Mouse (Mus musculus) limb, embryonic 10.5 days (tissue): ENCODE measurements around the gene Capn5. TPM values are rescaled to one million over a fixed set of nuclear protein-coding genes. Genes with fewer than 3 reads are reported as not detected.

Experiments used
- DNase-seq: peaks from one replicate; pipeline ENCODE4 v3.0.0-alpha.2; 2017; ENCODE audit warnings: low spot score
- H3K27ac ChIP-seq: fragments of 300-500 bp; sonication (generic); 2 replicates; pipeline ENCODE4 v1.5.1; 2016; ENCODE audit warnings: mild to moderate bottlenecking
- H3K27me3 ChIP-seq: fragments of 300-500 bp; sonication (generic); 2 replicates; pipeline ENCODE4 v1.6.1; 2016; ENCODE audit warnings: low read depth, mild to moderate bottlenecking; ENCODE audit not compliant: poor library complexity, severe bottlenecking
- H3K36me3 ChIP-seq: fragments of 300-500 bp; sonication (generic); 2 replicates; pipeline ENCODE4 v1.6.1; 2016; ENCODE audit warnings: mild to moderate bottlenecking, moderate library complexity
- H3K4me1 ChIP-seq: fragments of 300-500 bp; sonication (generic); 2 replicates; pipeline ENCODE4 v1.6.1; 2016
- H3K4me3 ChIP-seq: fragments of 300-500 bp; sonication (generic); 2 replicates; pipeline ENCODE4 v1.5.1; 2016; ENCODE audit warnings: mild to moderate bottlenecking, moderate library complexity
- H3K9me3 ChIP-seq: fragments of 300-500 bp; sonication (generic); replicated peaks from 2 replicates; pipeline ENCODE4 v1.6.1; 2016; ENCODE audit warnings: mild to moderate bottlenecking
- WGBS: fragments of 180-500 bp; shearing (Covaris S2); methylation state at CpG from one replicate; pipeline ENCODE4 v1.1.7; 2016; 5-methylcytosine and 5-hydroxymethylcytosine counted together
- polyA plus RNA-seq: library from polyadenylated mRNA; unstranded; fragments of >200 nt; fragmentation: Nextera tagmentation; extraction: Ambion mirVana; gene quantifications from 2 replicates; pipeline ENCODE4 v1.2.1, GENCODE M21; 2016

Gene Capn5
- polyA plus RNA-seq, 1 experiment from 2014 or later, result 4.5 TPM

- H3K4me3 ChIP-seq, result no peak overlapping the region
- no peaks in the 10 kb centered on the region for H3K9me3 ChIP-seq
- no peaks in the 10 kb centered on the region for H3K36me3 ChIP-seq
- H3K27ac ChIP-seq, result peak overlapping the region; percentile 81
- no peak for DNase-seq
- peaks cover 13% of the 10 kb centered on the region for H3K27me3 ChIP-seq
- H3K4me1 ChIP-seq, result peaks cover 49% of the 10 kb centered on the region
- 79% methylated on average over 8 of the region's 8 CpGs for WGBS
These were observed 5.4 kb downstream of the Capn5 start for GRCm38 (mm10) chr7:98172661-98173060.

DNA sequence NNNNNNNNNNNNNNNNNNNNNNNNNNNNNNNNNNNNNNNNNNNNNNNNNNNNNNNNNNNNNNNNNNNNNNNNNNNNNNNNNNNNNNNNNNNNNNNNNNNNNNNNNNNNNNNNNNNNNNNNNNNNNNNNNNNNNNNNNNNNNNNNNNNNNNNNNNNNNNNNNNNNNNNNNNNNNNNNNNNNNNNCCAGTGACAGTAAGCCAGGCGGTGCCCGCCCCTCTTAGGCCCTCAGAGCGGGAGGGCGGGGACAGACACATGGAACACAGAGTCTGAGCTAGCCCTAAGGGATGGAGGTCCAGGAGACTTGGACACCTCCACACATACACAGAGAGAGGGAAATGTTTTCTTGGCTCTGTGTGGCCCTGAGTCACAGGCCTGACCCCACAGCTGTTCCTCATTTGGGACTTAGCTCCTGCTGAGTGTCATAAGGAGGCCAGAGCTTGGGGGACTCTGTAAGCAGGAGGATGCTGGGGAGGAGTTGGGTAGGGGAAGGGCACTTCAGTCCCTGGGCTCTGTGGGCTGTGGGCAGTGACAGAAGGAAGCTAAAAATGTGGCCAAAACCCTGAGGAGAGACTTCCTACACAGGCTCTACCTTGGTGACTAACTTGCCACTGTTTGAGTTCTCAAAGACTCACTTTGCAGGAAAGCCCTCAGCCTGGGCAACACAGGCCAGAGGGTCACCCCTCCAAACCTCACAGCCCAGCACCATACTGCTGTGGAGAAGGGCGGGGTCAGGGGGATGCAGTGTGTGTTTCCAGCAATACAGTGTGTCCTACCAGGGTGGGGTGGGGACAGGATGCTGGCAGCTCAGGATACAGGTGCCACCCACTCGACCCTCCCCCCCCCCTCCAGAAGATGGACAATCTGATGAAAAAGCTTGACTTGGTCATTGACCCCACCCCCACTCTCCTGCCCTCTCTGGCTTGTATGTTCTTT is 6.7 kb downstream of the Capn5 start:
- peak; percentile 71 for DNase-seq
- peaks cover 38% of the 10 kb centered on the region for H3K4me1 ChIP-seq
- 43% methylated on average over 6 of the region's 6 CpGs for WGBS
- H3K36me3 ChIP-seq, result no peaks in the 10 kb centered on the region
- peaks cover 2% of the 10 kb centered on the region for H3K27me3 ChIP-seq
- H3K4me3 ChIP-seq, result 0 out of 2 replicates have a peak overlapping the region, but pooled peaks have one; percentile 7
- H3K27ac ChIP-seq, result peak overlapping the region; percentile 81
- no peaks in the 10 kb centered on the region for H3K9me3 ChIP-seq

DNA sequence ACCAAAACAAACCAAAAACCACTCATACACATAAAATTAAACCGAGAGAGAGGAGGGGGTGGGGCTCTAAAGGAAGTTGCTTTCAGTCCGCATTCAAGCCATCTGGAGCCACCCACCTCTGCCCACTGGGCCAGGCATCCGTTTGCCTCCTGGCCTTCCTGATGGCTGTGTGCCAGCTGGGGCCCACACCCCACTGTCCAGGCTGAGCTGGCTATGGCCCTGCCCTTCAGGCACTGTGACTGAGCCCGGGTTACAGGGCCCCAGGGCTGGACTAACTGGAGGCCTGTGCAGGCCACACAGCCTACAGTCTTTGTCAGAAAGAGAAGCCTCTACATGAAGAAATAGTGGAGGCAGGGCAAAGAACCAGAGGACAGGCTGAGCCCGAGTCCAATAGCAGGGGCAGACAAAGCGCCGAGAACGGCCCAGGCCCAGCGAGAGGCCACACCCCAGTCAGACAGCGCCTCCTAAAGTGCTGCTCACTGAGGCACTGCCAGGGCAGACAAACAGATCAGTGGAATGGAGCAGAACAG is 13.0 kb downstream of the Capn5 start:
- peak overlapping the region; percentile 83 for H3K27ac ChIP-seq
- DNase-seq, result no peak
- 74% methylated on average over 10 of the region's 10 CpGs for WGBS
- no peak overlapping the region for H3K4me3 ChIP-seq
- no peaks in the 10 kb centered on the region for H3K27me3 ChIP-seq
- H3K36me3 ChIP-seq, result no peaks in the 10 kb centered on the region
- peaks cover 36% of the 10 kb centered on the region for H3K4me1 ChIP-seq
- no peaks in the 10 kb centered on the region for H3K9me3 ChIP-seq

GRCm38 (mm10) chr7:98164382-98164998 is 13.6 kb downstream of the Capn5 start:
- Histone ChIP-seq H3K4me3 (no peak overlapping the region), H3K36me3 (no peaks in the 10 kb centered on the region), H3K9me3 (no peaks in the 10 kb centered on the region), H3K4me1 (peaks cover 41% of the 10 kb centered on the region), H3K27me3 (no peaks in the 10 kb centered on the region), H3K27ac (peak overlapping the region; percentile 83)
- DNase-seq, result no peak
- 84% methylated on average over 9 of the region's 9 CpGs for WGBS

- H3K4me1 ChIP-seq, result peaks cover 48% of the 10 kb centered on the region
- 62% methylated on average over 3 of the region's 3 CpGs for WGBS
- no peak for DNase-seq
- no peak overlapping the region for H3K4me3 ChIP-seq
- no peaks in the 10 kb centered on the region for H3K9me3 ChIP-seq
- H3K27me3 ChIP-seq, result 0 out of 2 replicates have a peak, but pooled peaks cover 6% of the 10 kb centered on the region
- no peak overlapping the region for H3K27ac ChIP-seq
- H3K36me3 ChIP-seq, result no peaks in the 10 kb centered on the region
These were observed 14.4 kb downstream of the Capn5 start for GRCm38 (mm10) chr7:98163700-98164099.

GRCm38 (mm10) chr7:98162239-98162638 is 15.8 kb downstream of the Capn5 start:
- Histone ChIP-seq H3K4me1 (peaks cover 54% of the 10 kb centered on the region), H3K27me3 (0 out of 2 replicates have a peak, but pooled peaks cover 7% of the 10 kb centered on the region), H3K27ac (0 out of 2 replicates have a peak overlapping the region, but pooled peaks have one; percentile 25), H3K9me3 (no peaks in the 10 kb centered on the region), H3K36me3 (no peaks in the 10 kb centered on the region), H3K4me3 (no peak overlapping the region)
- WGBS, result 71% methylated on average over 6 of the region's 6 CpGs
- DNase-seq, result no peak

DNA sequence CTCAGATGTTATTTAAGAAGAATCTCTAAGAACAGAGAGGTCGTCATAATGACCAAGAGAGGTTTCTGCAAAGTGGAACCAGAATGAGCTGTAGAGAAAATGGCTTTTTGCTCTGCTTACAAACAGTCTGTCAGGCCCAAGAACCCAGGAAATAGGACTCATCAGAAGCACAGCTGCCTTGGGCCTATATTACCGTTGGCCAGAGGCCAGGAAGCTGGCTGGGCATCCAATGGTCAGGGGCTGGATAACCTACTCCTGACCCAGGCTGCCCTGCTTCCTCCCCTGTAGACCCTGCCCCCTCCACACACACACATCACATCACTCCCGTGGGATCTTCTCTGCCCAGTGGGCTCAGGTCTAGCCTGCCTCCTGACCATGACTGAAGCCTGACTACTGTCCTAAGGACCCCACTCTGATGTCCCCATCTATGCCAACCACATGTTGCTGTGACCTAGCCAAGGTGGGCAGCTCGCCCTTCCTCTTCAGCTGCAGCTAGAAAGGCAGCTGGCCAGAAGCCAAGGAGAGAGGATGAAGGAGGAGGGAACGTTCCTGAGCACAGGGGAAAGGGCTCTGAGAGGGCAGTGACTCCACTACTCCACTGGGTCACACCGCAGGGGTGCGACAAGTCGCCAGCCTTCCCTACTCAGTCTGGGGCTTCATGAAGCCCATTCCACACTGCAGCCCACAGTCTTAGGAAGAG is 17.9 kb downstream of the Capn5 start:
- no peak for DNase-seq
- peaks cover 64% of the 10 kb centered on the region for H3K4me1 ChIP-seq
- H3K27me3 ChIP-seq, result 0 out of 2 replicates have a peak, but pooled peaks cover 7% of the 10 kb centered on the region
- no peaks in the 10 kb centered on the region for H3K36me3 ChIP-seq
- H3K27ac ChIP-seq, result peak overlapping the region; percentile 4; the same call in 1 of the 2 replicates
- no peaks in the 10 kb centered on the region for H3K9me3 ChIP-seq
- WGBS, result 57% methylated on average over 8 of the region's 8 CpGs
- H3K4me3 ChIP-seq, result no peak overlapping the region

- Histone ChIP-seq H3K9me3 (no peaks in the 10 kb centered on the region), H3K27ac (no peak overlapping the region), H3K4me1 (peaks cover 63% of the 10 kb centered on the region), H3K4me3 (no peak overlapping the region), H3K27me3 (0 out of 2 replicates have a peak, but pooled peaks cover 7% of the 10 kb centered on the region), H3K36me3 (no peaks in the 10 kb centered on the region)
- DNase-seq, result no peak
- WGBS, result 46% methylated on average over 8 of the region's 8 CpGs
These were observed 19.6 kb downstream of the Capn5 start for GRCm38 (mm10) chr7:98158481-98158880.

- no peak for DNase-seq
- Histone ChIP-seq H3K36me3 (no peaks in the 10 kb centered on the region), H3K4me3 (no peak overlapping the region), H3K27me3 (0 out of 2 replicates have a peak, but pooled peaks cover 7% of the 10 kb centered on the region), H3K27ac (no peak overlapping the region), H3K4me1 (peaks cover 64% of the 10 kb centered on the region), H3K9me3 (no peaks in the 10 kb centered on the region)
- 65% methylated on average over 5 of the region's 5 CpGs for WGBS
These were observed 20.3 kb downstream of the Capn5 start for GRCm38 (mm10) chr7:98157636-98158332.

DNA sequence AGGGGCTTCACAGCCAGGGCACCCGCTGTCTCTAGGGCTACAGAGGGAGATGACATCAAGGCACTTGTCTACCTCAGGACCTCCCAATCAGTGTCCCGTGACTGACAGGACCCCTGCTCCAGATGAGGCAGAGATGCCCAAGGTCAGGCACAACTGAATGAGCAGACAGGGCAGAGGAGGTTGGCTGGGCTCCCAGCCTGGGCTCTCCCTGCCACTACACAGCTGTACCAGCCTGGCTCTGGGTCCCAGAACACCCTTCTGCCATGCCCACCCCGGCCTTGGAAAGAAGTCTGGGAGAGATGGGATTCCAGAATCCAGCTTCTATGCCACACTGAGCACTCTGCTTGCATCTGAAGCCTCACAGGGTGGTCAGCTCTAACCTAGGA is 21.8 kb downstream of the Capn5 start:
- H3K4me3 ChIP-seq, result no peak overlapping the region

GRCm38 (mm10) chr7:98155546-98156279 is 22.4 kb downstream of the Capn5 start:
- Histone ChIP-seq H3K27me3 (0 out of 2 replicates have a peak, but pooled peaks cover 11% of the 10 kb centered on the region), H3K9me3 (no peaks in the 10 kb centered on the region), H3K4me3 (no peak overlapping the region), H3K4me1 (peaks cover 66% of the 10 kb centered on the region), H3K36me3 (no peaks in the 10 kb centered on the region), H3K27ac (0 out of 2 replicates have a peak overlapping the region, but pooled peaks have one; percentile 47)
- peak; percentile 65 for DNase-seq
- 28% methylated on average over 8 of the region's 8 CpGs for WGBS

More for the DNA sequence above, 21.8 kb downstream of the Capn5 start:
- Histone ChIP-seq H3K27ac (no peak overlapping the region), H3K4me1 (peaks cover 66% of the 10 kb centered on the region), H3K9me3 (no peaks in the 10 kb centered on the region), H3K36me3 (no peaks in the 10 kb centered on the region), H3K27me3 (0 out of 2 replicates have a peak, but pooled peaks cover 11% of the 10 kb centered on the region)
- 59% methylated on average over 3 of the region's 3 CpGs for WGBS
- no peak for DNase-seq
